Mouse (Mus musculus): Measurements from ENCODE around the gene Efcab6. TPM values are rescaled to one million over a fixed set of nuclear protein-coding genes. Genes with fewer than 3 reads are reported as not detected.

Efcab6 gene
- polyA plus RNA-seq, 1 experiment from 2014 or later: 0.20 TPM

DNA sequence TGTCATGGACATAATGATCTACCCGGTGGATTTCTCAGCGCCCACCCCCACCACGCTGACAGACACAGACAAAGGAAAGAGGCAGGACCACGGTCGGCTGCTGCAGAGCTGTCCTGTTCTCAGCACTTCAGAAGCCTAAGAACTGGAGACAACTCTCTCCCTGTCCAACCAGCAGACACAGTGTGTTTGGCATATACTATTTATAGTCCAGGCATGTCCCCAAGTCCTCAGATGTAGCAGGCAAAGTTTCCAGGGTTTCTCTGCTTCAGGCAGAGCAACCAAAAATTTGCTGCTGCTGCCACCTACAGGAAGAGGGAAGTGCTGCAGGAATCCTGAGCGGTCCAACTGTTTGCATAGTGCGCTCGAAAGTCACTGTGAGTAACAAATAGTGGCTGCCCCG lies 11.3 kb downstream of the Efcab6 start:
- H3K4me2 ChIP-seq (replicated peaks): no peak overlapping the region
- H3K4me1 ChIP-seq: no peaks in the 10 kb centered on the region
- 37% methylated on average over 9 of the region's 9 CpGs for WGBS
- no peak overlapping the region for H3K9ac ChIP-seq
- no peaks in the 10 kb centered on the region for H3K36me3 ChIP-seq
- no peak overlapping the region for H3K27ac ChIP-seq
- ATAC-seq (ENCODE audit: insufficient number of reproducible peaks, insufficient read depth, low FRiP score, low TSS enrichment): no peak
- H3K9me3 ChIP-seq: no peaks in the 10 kb centered on the region
- no peak overlapping the region for H3K4me3 ChIP-seq
- peaks cover 7% of the 10 kb centered on the region; the same call in 1 of the 2 replicates for H3K27me3 ChIP-seq

DNA sequence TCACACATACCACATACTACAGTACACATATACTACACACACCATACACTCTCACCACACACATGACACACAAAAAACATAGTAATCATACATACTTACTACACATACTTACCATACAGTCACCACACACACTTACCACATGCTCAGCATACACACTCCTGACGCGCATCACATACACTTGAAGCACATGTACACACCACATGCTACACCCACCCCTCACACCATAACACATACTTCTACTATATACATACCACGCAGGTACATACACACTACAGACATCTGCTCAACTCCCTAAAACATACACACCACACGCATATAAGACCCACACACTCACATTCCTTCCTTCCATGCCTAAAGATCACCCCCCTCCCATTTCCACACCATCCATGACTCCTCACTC lies 11.9 kb downstream of the Efcab6 start:
- Histone ChIP-seq H3K9ac (no peak overlapping the region), H3K4me2 (replicated peaks) (no peak overlapping the region), H3K4me1 (no peaks in the 10 kb centered on the region), H3K36me3 (no peaks in the 10 kb centered on the region), H3K4me3 (no peak overlapping the region), H3K27me3 (peaks cover 7% of the 10 kb centered on the region; the same call in 1 of the 2 replicates), H3K9me3 (no peaks in the 10 kb centered on the region), H3K27ac (no peak overlapping the region)
- WGBS: 92% methylated on average over 4 of the region's 4 CpGs
- no peak for ATAC-seq (ENCODE audit: insufficient number of reproducible peaks, insufficient read depth, low FRiP score, low TSS enrichment)

DNA sequence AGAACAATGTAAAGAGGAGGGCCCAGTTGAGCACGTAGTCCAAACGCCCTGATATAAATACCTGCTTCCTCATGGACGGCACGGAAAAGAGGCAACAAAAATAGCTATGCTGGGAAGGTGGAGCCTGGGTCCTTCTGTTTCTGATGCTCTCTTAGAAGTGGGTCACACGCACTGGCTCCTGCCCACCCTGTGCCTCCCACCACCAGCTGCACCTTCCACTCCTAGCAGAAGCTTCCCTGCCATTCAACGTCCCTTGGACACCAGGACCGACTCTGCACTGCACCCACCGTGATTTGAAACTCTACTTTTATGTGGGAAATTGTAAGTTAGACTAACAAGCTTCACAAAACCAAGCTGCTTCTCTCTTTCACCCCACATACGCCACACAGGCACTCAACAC lies 12.8 kb downstream of the Efcab6 start:
- ATAC-seq (ENCODE audit: insufficient number of reproducible peaks, insufficient read depth, low FRiP score, low TSS enrichment): no peak
- no peak overlapping the region for H3K9ac ChIP-seq
- 74% methylated on average over 9 of the region's 9 CpGs for WGBS
- H3K9me3 ChIP-seq: no peaks in the 10 kb centered on the region
- H3K4me1 ChIP-seq: no peaks in the 10 kb centered on the region
- no peak overlapping the region for H3K4me3 ChIP-seq
- H3K27me3 ChIP-seq: peaks cover 7% of the 10 kb centered on the region; the same call in 1 of the 2 replicates
- H3K27ac ChIP-seq: no peak overlapping the region
- H3K36me3 ChIP-seq: no peaks in the 10 kb centered on the region
- H3K4me2 ChIP-seq (replicated peaks): no peak overlapping the region

DNA sequence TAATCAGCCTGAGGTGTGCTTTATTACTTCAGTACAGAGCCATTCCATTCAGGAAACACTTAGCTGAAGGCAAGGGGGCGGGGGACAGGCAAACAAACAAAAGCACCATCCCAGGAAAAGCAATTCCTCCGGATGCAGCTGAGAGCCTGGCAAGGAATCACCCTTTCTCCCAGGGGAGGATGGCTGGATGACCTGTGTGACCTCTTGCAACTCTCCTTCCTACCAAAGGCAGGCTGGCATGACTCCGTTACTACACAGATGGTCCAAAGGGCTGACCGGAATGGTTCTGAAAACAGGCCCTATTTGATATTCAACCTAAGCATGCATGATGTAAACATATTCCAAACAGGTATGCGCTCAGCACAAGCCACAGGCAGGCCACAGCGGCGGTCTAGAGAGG lies 15.6 kb downstream of the Efcab6 start:
- Histone ChIP-seq H3K27ac (no peak overlapping the region), H3K9me3 (no peaks in the 10 kb centered on the region), H3K4me1 (no peaks in the 10 kb centered on the region), H3K9ac (no peak overlapping the region), H3K27me3 (peaks cover 4% of the 10 kb centered on the region; the same call in 1 of the 2 replicates), H3K4me2 (replicated peaks) (no peak overlapping the region), H3K4me3 (no peak overlapping the region), H3K36me3 (no peaks in the 10 kb centered on the region)
- ATAC-seq (ENCODE audit: insufficient number of reproducible peaks, insufficient read depth, low FRiP score, low TSS enrichment): no peak
- 63% methylated on average over 7 of the region's 7 CpGs for WGBS

DNA sequence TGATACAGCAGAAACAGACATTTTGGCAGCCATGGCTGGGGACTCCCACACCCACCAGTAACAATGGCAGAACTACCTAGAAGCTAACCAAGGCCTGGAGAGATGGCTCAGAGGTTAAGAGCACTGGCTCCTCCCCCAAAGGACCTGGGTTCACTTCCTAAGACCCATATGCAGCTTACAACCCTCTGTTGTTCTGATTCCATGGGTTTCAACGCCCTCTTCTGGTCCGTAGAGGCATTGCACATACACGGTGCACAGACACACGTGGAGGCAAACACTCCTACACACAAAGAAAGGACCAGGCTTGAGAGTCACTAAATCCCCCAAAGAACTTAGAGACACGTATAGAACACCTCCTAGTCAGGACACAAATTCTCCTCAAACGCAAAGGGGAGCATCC lies 19.6 kb downstream of the Efcab6 start:
- H3K36me3 ChIP-seq: no peaks in the 10 kb centered on the region

DNA sequence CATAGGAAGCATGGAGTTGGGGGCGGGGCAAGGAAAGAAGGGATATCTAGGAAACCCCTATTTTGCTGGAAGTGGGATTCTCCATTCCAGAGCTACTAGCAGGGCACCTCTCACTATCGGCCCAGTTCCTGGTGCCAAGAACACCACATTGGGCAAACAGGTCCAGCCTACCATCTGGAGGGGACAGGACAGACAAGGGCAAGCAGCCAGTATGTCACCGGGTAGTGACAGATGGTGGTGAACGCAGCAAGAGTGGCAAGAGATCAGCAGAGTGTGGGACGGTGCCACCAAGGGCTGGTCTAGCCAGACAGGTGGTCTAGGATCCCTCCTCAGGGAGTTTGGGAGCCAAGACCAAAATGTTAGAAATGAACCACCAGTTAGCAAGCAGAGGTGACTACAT lies 28.1 kb downstream of the Efcab6 start:
- no peak for ATAC-seq (ENCODE audit: insufficient number of reproducible peaks, insufficient read depth, low FRiP score, low TSS enrichment)
- Histone ChIP-seq H3K36me3 (no peaks in the 10 kb centered on the region), H3K9ac (no peak overlapping the region), H3K4me2 (replicated peaks) (no peak overlapping the region), H3K9me3 (no peaks in the 10 kb centered on the region), H3K27ac (no peak overlapping the region), H3K4me1 (no peaks in the 10 kb centered on the region), H3K27me3 (no peaks in the 10 kb centered on the region), H3K4me3 (no peak overlapping the region)
- whole genome bisulfite sequencing: 91% methylated on average over 5 of the region's 5 CpGs

More for the DNA sequence above, 19.6 kb downstream of the Efcab6 start:
- 91% methylated on average over 6 of the region's 6 CpGs for WGBS
- Histone ChIP-seq H3K9me3 (no peaks in the 10 kb centered on the region), H3K9ac (no peak overlapping the region), H3K4me1 (no peaks in the 10 kb centered on the region), H3K27me3 (no peaks in the 10 kb centered on the region), H3K27ac (no peak overlapping the region), H3K4me2 (replicated peaks) (no peak overlapping the region), H3K4me3 (no peak overlapping the region)
- no peak for ATAC-seq (ENCODE audit: insufficient number of reproducible peaks, insufficient read depth, low FRiP score, low TSS enrichment)

DNA sequence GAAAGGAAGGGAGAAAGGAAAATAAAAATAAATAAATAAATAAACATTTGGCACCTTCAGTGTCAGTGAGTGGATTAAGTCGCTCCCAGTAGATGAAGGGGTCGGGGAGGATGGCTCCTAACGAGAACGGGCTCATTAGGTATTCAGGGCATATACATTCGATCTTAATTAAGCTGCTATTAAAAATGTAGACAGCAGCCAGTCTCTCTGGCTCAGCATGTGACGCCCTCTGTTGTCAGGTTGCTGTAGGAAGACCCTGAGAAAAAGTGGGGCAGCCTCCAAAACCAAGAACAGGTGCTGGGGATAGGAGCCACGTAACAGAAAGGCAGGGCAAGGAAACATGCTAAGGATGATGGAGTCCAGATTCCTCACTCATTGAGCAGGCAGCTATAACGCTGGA lies 39.5 kb downstream of the Efcab6 start:
- 75% methylated on average over 8 of the region's 8 CpGs for WGBS
- no peak overlapping the region for H3K4me2 ChIP-seq (replicated peaks)
- no peak overlapping the region for H3K27ac ChIP-seq
- no peak overlapping the region for H3K9ac ChIP-seq
- H3K9me3 ChIP-seq: no peaks in the 10 kb centered on the region
- H3K4me3 ChIP-seq: no peak overlapping the region
- no peaks in the 10 kb centered on the region for H3K4me1 ChIP-seq
- ATAC-seq (ENCODE audit: insufficient number of reproducible peaks, insufficient read depth, low FRiP score, low TSS enrichment): no peak
- no peaks in the 10 kb centered on the region for H3K36me3 ChIP-seq
- H3K27me3 ChIP-seq: no peaks in the 10 kb centered on the region; the same call in 1 of the 2 replicates

DNA sequence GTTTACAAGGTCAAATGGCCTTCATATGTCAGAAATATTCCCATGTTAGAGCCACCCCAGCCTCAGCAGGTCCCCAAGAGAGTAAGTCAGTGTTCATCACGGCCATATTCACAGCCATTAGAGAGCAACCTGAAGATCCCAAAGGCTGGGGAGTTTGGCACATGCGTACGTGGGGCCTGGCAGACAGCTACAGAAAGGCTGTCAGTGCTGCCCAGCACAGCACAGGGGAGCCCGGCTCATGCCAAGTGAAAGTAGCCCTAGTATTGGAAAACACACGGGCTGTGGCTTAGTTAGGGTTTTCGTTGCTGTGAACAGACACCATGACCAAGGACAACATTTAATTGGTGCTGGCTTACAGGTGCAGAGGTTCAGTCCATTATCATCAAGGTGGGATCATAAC lies 40.3 kb downstream of the Efcab6 start:
- H3K27me3 ChIP-seq: no peaks in the 10 kb centered on the region; the same call in 1 of the 2 replicates
- WGBS: 86% methylated on average over 6 of the region's 6 CpGs
- H3K9ac ChIP-seq: no peak overlapping the region
- no peaks in the 10 kb centered on the region for H3K36me3 ChIP-seq
- no peak for ATAC-seq (ENCODE audit: insufficient number of reproducible peaks, insufficient read depth, low FRiP score, low TSS enrichment)
- no peaks in the 10 kb centered on the region for H3K9me3 ChIP-seq
- H3K4me1 ChIP-seq: no peaks in the 10 kb centered on the region
- H3K27ac ChIP-seq: no peak overlapping the region
- H3K4me3 ChIP-seq: no peak overlapping the region
- H3K4me2 ChIP-seq (replicated peaks): no peak overlapping the region

DNA sequence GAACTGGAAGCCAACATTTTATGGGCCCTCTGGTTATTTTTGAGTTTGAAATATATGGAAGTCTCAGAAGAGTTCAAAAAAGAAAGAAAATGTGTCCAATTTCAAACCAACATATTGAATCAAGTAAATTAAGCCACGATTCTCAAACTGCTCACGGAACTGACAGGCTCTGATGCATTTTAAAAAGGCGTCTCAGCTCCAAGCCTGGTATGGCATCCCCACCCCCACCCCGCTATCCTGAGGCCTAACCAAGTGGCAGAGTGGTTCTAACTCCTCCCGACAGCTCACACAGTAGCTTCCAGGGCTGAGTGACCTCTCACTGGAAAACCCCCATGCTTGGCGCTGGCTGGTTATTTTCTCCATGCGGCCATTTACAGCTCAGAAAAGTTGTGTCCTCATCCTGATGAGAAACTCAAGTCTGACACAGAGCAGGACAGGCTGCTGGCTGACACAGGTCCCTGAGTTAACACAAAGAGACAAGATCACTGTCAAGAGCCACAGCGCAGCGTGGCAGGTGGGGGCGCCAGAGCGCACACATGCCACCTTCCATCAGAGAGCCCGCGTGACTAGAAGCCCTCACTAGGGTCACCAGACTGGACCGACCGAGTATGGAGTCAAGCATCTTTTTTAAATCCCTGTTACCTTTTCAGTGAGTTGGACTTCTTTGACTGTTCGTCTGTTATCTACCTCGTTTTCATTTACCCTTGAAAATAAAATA lies 55.7 kb downstream of the Efcab6 start:
- H3K27me3 ChIP-seq: no peaks in the 10 kb centered on the region
- H3K9ac ChIP-seq: no peak overlapping the region
- no peak overlapping the region for H3K4me2 ChIP-seq (replicated peaks)
- H3K4me1 ChIP-seq: no peaks in the 10 kb centered on the region
- no peak overlapping the region for H3K4me3 ChIP-seq
- no peak overlapping the region for H3K27ac ChIP-seq
- ATAC-seq (ENCODE audit: insufficient number of reproducible peaks, insufficient read depth, low FRiP score, low TSS enrichment): no peak
- H3K9me3 ChIP-seq: no peaks in the 10 kb centered on the region
- H3K36me3 ChIP-seq: no peaks in the 10 kb centered on the region
- 59% methylated on average over 17 of the region's 17 CpGs for WGBS

DNA sequence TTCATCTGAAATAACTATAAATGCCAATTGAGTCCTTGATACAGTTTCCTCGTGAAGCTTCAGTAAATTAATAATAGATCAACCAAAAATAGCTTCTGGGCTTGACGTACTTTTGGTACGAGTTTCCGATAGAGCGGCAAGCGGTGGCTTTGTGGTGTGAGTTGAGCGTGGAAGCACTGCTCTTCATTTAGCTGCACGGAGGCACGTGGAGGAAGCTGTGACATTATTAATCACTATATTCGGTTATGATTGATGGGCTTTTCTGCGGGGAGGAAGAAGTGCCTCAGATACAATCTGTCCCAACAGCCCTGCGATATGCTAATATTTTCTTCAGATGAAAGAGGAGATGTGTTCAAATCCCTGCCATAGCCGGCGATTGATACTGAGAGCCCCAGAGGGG lies 60.9 kb downstream of the Efcab6 start:
- Histone ChIP-seq H3K4me2 (replicated peaks) (no peak overlapping the region), H3K27ac (no peak overlapping the region), H3K9ac (no peak overlapping the region), H3K9me3 (no peaks in the 10 kb centered on the region), H3K27me3 (no peaks in the 10 kb centered on the region), H3K4me3 (no peak overlapping the region), H3K36me3 (no peaks in the 10 kb centered on the region), H3K4me1 (no peaks in the 10 kb centered on the region)
- ATAC-seq (ENCODE audit: insufficient number of reproducible peaks, insufficient read depth, low FRiP score, low TSS enrichment): no peak
- WGBS: 90% methylated on average over 14 of the region's 14 CpGs

DNA sequence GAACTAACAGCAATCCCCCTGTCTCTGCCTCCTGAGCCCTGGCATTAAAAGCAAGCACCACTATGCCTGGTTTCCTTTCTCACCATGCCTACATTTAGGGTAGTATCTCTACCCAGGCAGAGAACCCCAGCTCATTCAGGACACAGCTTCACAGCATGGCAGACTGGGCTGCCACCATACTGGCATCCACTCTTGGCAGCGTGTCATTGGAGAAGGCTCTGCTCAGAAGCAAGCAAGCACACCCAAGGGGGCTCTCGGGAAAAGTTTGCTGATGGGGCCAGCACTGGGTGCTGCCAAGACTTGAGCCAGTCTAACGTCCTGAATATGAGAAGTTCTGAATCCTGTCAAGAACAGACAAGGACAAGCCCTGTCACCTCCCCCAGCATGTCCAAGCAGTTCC lies 66.1 kb downstream of the Efcab6 start:
- no peak overlapping the region for H3K4me3 ChIP-seq
- H3K27me3 ChIP-seq: peaks cover 18% of the 10 kb centered on the region
- H3K9ac ChIP-seq: no peak overlapping the region
- H3K9me3 ChIP-seq: no peaks in the 10 kb centered on the region
- H3K36me3 ChIP-seq: no peaks in the 10 kb centered on the region
- 82% methylated on average over 3 of the region's 3 CpGs for WGBS
- H3K4me1 ChIP-seq: peaks cover 3% of the 10 kb centered on the region
- no peak overlapping the region for H3K4me2 ChIP-seq (replicated peaks)
- ATAC-seq (ENCODE audit: insufficient number of reproducible peaks, insufficient read depth, low FRiP score, low TSS enrichment): no peak
- H3K27ac ChIP-seq: no peak overlapping the region

DNA sequence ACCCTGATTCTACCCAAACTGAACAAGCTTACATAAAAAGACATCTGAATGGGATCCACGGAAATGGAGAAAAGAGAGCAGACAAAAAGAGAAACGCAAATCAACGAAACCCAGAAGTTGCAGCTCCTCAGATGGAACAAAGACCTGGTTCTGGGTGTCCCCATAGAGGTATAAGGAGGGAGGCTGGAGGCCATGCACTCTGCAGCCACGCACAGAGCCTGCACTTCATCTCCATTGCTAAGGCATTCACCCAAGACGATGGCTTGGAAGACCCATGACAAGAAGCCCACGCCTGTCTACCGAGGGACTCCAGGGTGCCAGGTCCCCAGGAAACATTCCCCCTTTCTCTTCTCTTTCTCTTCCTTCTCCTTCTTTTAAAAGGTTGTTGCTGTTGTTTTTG lies 66.6 kb downstream of the Efcab6 start:
- H3K4me1 ChIP-seq: peaks cover 3% of the 10 kb centered on the region
- H3K9me3 ChIP-seq: no peaks in the 10 kb centered on the region
- no peak overlapping the region for H3K4me3 ChIP-seq
- no peaks in the 10 kb centered on the region for H3K36me3 ChIP-seq
- peak overlapping the region; percentile 40 for H3K4me2 ChIP-seq (replicated peaks)
- no peak for ATAC-seq (ENCODE audit: insufficient number of reproducible peaks, insufficient read depth, low FRiP score, low TSS enrichment)
- H3K27ac ChIP-seq: no peak overlapping the region
- WGBS: 55% methylated on average over 7 of the region's 7 CpGs
- H3K9ac ChIP-seq: no peak overlapping the region
- H3K27me3 ChIP-seq: peaks cover 18% of the 10 kb centered on the region
